Mouse (Mus musculus): ENCODE measurements around the gene Arhgap21.

The Arhgap21 gene

DNA sequence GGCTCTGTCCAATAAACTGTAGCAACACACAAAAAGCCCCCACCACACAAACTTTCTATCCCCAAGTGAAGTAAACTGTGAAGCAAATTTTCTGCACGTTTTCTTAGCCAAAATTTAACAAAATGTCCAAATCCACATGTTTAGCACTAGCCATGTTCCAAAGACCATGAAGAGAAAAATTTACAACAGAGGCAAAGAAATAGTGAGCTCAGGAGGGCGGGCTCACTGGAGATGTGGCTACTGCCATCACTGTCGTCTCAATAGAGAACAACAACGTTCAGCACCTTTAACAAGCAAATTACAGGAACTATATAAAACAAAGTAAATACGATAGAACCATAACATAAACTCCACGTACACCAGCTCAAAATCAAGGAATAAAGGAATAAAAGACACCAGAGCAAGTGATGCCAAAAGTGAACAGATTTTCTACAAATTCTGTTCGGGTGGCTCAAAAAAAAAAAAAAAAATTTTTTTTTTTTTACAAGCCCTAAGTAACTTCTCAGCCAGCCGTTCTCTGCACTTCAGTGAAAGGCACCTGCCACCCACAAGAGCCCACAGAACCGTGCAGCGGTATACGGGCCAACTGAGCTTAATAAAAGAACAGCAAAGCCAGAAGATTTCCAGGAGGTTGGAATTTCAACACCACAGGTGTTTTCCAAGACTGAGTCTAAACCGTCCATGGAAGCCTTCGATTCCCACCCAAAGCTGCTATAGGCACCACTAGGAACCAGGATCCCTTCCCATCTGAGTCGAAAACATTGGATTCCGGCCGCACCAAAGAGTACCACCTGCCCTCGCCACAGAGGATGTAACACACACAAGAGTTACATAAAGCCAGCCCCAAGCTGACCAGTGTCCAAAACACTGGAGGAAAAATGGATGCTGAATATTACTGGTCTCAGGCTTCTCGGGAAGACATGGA is 2.2 kb downstream of the Arhgap21 start:
- DNase-seq (ENCODE audit: low spot score in 2 of 2) = no peak

DNA sequence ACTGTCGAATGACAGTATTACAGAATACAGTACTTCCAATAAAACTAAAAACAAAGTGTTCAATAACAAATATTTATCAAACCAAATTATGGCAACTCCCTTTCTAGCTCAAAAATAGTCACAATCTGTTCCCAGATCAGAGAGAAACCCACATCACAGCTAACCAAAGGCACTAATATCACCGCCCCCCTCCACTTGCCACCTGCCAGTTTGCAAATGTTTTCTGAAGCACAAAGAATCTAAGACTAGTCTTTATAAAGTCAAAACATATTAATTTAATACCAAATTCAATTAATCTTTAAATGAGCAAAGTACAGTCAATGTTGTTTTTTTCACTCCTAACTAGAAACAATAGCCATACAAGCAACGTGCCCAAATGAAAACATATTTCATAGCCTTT is 3.3 kb downstream of the Arhgap21 start:
- DNase-seq (ENCODE audit: low spot score in 2 of 2) = no peak

DNA sequence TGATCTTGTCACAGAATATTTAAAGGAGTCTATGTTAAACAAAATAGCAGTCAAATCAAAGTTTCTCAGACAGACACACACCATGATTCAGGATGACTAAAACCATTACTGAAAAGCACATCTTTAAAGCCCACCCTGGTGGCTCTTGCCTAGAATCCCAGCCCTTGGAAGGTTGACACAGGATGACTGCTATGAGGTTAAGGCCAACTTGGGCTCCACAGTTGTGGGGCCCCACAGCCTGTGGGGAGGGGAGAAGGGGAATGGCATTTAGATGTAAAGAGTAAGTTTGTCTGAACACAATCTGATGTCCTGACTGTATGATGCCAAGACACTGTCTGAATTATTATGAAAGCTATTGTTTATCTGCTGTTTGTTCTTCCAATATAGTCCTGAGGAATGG is 4.2 kb downstream of the Arhgap21 start:
- DNase-seq (ENCODE audit: low spot score in 2 of 2) = no peak

- no peak for DNase-seq (ENCODE audit: low spot score in 2 of 2)
Measured at GRCm38 (mm10) chr2:20963226-20963805, 5.4 kb downstream of the Arhgap21 start.

DNA sequence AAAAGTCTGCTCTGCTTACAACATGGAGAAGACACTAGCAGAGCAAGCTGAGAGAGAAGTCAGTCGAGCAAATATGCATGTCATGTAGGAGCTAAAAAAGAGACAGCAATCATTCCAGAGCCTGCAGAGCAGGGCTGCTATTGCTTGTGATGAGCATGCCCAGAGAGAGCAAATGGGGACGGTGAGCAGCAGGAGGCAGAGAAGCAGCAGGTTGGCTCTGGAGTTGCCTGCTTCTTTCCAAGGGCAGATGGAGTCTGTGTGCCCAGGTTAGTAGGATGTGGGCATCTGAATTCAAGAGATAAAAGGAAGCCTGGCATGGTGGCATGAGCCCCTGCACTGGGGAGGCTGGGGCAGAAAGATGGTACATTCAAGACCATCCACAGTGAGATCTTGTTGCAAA is 6.4 kb downstream of the Arhgap21 start:
- no peak for DNase-seq (ENCODE audit: low spot score in 2 of 2)

- DNase-seq (ENCODE audit: low spot score in 2 of 2) = no peak
Measured at GRCm38 (mm10) chr2:20961825-20962224, 6.9 kb downstream of the Arhgap21 start.

GRCm38 (mm10) chr2:20961295-20961694 is 7.4 kb downstream of the Arhgap21 start:
- no peak for DNase-seq (ENCODE audit: low spot score in 2 of 2)

GRCm38 (mm10) chr2:20960668-20961035 is 8.0 kb downstream of the Arhgap21 start:
- DNase-seq (ENCODE audit: low spot score in 2 of 2) = no peak

GRCm38 (mm10) chr2:20959906-20960667 is 8.6 kb downstream of the Arhgap21 start:
- DNase-seq (ENCODE audit: low spot score in 2 of 2) = no peak

- no peak for DNase-seq (ENCODE audit: low spot score in 2 of 2)
Measured at GRCm38 (mm10) chr2:20959045-20959444, 9.6 kb downstream of the Arhgap21 start.

- DNase-seq (ENCODE audit: low spot score in 2 of 2) = no peak
Measured at GRCm38 (mm10) chr2:20957995-20958394, 10.7 kb downstream of the Arhgap21 start.

GRCm38 (mm10) chr2:20956716-20957115 is 12.0 kb downstream of the Arhgap21 start:
- DNase-seq (ENCODE audit: low spot score in 2 of 2) = no peak

GRCm38 (mm10) chr2:20955996-20956395 is 12.7 kb downstream of the Arhgap21 start:
- DNase-seq (ENCODE audit: low spot score in 2 of 2) = no peak

DNA sequence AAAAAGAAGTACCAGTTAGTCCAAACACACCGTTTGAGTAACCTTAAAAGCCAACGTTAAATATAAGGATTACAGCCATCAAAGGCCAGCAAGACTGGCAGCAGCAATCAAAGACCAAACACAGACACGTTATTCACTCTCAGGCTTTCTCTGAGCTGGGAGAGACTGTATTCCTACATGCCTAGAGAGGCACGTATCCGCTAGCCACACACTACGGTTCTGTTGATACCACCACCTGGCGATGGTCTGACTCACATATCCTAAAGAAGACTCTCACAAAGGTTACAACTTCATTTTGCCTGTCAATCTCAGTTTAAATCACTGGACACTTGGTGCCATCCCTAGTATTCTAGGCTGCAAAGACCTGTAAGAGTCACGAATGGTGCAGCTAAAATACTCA is 13.3 kb downstream of the Arhgap21 start:
- DNase-seq (ENCODE audit: low spot score in 2 of 2) = no peak

GRCm38 (mm10) chr2:20952716-20953115 is 16.0 kb downstream of the Arhgap21 start:
- DNase-seq (ENCODE audit: low spot score in 2 of 2) = no peak

DNA sequence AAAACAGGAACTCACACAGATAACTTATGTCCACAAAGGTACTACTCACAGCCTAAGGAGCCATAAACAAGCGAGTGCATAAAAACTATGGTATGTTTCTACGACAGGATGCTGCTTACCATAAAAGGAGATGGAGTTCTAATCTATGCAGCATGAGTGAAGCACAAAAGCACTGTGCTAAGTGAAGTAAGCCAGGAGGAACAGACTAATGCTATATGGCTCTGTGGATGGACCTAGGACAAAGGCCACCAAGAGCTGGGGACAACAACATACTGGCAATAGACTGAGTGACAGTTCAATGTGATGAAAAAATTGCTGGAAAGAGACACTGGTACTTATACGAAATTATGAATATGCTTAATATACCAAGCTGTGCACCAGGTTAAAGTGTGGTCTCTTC is 19.5 kb downstream of the Arhgap21 start:
- DNase-seq (ENCODE audit: low spot score in 2 of 2) = no peak

DNA sequence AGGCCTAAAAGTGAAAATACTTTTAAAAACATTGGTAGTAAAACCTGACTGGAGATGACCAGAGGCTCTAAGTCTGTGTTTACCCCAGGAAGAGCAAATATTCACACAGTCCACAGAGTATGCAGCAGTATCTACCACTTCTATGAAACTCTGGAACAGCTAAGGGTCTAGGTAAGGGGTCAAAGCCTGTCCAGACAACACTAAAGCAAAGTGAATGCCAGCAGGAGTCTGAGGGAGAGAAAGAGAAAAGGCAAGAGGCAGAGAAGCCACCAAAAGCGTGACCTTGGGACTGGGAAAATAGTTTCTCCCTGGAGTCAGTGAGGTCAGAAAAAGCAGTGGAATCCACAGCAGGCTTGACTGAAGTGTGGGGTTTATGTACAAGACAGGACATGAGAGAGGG is 21.6 kb downstream of the Arhgap21 start:
- no peak for DNase-seq (ENCODE audit: low spot score in 2 of 2)

- DNase-seq (ENCODE audit: low spot score in 2 of 2) = no peak
Measured at GRCm38 (mm10) chr2:20945596-20945995, 23.1 kb downstream of the Arhgap21 start.

DNA sequence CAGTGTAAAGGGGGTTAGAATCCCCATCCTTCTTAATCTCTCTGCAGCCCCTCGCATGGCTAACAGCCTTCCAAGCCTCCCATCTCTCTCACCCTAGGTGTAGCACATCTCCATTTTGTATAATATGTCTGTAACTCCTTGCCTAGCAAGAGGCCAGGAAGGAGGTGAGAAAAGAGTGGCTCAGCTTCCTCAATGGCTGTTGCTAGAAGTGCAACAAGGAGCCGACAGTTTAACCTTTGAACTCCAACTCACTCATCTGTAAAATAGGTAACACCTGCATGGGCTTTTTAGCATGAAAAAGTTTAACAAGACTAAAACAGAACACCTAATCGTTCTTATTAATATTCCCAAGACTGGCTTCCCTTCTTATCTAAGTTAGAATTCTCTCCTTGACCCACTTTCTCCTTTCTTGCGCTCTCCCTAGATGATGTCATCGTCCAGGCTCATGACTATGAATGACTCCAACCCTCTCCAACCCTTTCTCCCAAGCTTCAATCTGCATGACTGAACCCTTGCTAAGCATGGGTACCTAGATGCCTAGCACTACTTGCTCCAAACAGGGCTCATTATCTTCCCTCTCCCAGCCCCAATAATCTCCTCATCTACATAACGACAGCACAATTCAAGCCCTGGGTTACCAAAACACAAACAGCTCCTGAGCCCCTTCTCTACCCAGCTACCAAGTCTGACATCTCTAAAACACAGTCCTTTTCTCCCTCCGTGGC is 24.8 kb downstream of the Arhgap21 start:
- no peak for DNase-seq (ENCODE audit: low spot score in 2 of 2)

GRCm38 (mm10) chr2:20943222-20943621 is 25.5 kb downstream of the Arhgap21 start:
- peak in 1 of 2 experiments; percentile 52 for DNase-seq (ENCODE audit: low spot score in 2 of 2)

DNA sequence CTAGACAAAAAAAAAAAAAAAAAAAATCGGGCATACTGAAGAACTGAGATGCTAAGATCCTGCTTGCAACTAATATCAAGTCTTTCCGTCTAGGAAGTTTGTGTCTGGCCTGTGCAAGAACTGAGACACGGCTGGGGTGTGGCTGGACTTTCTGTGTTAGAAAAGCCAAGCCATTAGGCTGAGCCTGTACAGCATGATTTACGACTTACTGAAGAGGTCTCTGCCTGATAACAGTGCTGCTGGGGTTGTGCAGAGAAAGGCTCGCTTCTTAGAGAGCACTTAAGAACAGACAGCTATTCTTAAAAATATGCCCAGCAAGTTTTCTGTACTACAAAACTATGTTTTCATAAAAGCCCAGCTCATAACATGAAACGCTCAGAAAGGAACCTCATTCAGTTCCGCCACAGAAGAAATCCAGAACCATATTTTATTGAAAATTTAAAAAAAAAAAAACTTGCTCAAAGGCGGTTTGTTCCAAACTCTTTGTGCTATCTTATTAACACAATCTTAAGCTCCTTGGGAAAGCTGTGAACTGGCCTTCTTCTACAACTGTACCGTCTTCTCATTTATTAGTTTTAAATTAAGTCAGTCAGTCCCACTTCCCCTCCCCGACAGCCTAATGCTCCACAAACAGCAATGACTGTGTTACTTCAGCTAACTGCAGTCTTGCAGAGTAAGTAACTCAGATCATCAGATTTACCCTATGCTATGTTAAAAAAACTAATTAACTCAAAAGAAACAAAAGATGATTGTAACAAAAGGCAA is 26.1 kb downstream of the Arhgap21 start:
- DNase-seq (ENCODE audit: low spot score in 2 of 2) = no peak

Measured in right cerebral cortex, adult 2 months (tissue).